Mouse (Mus musculus): ENCODE measurements at regions not wholly inside any gene's neighbourhood (a gene's known extent, or its start where the extent isn't known, plus 50 kb on each side); places are given as distances from the start of the nearest gene placed in this dataset.

DNA sequence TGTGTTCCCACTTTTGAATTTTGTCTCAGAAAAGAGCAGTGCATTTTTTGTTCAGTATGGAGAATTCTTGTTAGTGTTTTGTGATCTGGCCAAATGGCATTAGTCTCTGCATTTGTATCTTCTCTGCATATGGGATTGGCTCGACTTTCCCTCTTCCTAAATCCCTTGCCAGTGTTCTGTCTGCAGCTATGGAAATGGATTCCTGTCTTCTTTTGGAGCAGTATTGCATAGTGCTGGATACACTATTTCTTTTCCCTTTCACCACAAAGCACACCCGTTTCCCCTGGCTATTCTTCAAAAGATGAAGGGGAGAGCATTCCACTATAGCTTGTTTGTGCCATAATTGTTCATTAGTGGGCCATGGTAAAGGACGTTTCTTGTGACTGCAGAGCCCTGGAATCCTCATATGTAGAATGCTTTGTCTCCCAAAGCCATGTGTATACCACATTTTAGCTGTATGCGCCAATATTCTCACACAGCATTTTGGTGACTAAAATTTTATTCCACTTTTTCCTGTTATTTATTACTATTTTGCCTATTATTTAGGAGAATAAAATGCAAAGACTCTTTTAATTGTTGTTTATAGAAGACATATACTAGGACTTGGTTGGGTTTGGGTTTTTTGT, 197.8 kb downstream of the Hs3st1 start:
- no peak for DNase-seq (ENCODE audit: extremely low spot score in 1 of 2, low spot score in 2 of 2)
- intact Hi-C loops (cut with DNase I) = no loop called here

DNA sequence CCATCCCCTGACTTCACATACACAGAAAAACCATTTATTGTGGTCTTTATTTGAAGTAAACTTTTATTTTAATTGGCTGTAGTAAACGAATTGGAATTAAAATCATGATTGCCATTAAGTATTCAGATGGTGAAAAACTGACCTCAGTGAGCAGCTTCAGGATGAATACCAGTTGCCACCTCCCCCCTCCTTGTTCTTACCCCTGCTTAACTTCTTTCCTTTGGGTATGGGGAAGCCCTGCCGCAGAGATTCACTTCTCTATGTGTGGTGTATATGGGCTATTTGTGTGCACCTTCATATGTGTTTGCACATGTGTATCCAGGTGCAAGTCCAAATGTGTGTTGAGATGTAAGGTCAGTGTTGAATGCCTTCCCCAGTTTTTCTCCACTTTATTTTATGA, 218.2 kb downstream of the Hs3st1 start:
- intact Hi-C loops (cut with DNase I) = no loop called here

DNA sequence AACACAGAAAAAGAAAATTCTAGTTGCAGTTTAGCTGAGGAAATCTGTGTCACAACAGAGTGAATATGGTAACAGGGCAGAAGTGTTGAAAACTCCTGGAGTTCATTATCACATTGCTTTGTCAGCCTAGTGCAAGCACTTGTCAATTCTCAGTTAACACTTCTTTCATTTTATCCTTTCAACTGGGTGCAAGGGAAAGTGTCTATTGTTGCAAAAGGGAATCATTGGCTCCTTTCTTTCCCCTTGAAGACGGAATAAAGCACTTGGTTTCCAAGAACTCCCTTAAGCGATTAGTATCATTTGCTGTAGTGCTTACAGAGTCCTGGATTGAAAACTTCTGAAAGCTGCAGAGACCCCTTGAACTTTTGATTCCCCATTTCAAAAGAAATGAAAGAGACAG, 218.9 kb downstream of the Hs3st1 start:
- intact Hi-C loops (cut with DNase I) = no loop called here
- DNase-seq (ENCODE audit: extremely low spot score in 1 of 2, low spot score in 2 of 2) = no peak

More for the DNA sequence above, 218.2 kb downstream of the Hs3st1 start:
- DNase-seq (ENCODE audit: extremely low spot score in 1 of 2, low spot score in 2 of 2) = no peak

DNA sequence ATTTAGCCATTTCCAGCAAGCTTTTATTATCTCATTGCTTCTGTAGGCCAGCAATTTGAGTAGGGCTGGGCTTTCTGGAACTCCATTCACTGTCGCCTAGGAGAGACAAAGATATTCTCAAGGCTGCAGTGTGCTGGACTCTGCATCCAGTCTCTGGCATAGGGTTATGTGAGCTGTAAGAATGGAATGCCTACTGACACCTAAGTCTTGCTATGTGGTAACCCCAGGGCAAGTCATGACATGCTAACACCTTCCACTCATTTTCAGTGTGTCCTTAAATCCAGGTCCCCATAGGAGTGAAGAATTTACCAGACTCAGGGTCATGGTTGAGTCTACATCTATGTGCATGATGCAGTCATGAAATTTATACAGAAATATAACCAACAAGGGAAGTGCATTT, 245.0 kb downstream of the Hs3st1 start:
- DNase-seq (ENCODE audit: extremely low spot score in 1 of 2, low spot score in 2 of 2) = no peak
- intact Hi-C loops (cut with DNase I) = no loop called here

DNA sequence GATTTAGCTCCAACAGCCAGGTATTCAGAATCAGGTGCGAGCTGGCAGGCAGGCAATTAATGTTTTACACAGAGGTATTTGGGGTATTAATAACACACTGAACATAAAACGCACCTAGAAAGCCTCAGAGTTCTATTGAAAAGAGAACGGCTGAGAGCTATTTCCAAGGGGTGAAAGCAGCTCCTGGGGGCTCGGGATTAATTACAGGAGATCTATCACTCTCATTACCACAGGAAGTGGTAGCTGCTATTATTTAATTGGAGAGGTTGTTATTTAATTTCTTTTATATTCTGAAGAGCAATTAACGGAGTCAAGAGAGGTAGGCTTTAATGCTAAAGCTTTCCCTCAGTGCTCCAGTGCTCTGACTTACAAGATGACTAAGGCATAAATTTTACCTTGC, 272.5 kb downstream of the Hs3st1 start:
- intact Hi-C loops (cut with DNase I) = no loop called here

DNA sequence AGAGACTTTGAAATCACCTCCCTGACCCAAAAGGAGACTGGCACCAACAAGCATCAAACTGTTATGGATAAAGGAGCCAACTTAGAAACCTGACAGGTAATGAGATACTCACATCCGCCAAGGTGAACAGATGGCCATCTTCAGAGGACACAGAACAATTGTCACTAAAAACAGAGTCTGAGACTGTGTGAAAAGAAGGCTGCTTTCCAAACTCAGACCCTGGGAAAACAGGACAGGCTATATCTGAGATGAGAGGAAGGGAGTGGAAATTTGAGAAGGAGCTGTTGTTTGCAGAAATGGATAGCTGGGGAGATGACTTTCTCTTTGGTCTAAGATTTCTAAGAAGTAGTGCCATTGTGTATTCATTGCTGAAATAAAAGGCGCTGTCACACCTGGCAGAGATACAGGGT, 297.2 kb downstream of the Hs3st1 start:
- no peak for DNase-seq (ENCODE audit: extremely low spot score in 1 of 2, low spot score in 2 of 2)
- intact Hi-C loops (cut with DNase I) = no loop called here

More for the DNA sequence above, 272.5 kb downstream of the Hs3st1 start:
- DNase-seq (ENCODE audit: extremely low spot score in 1 of 2, low spot score in 2 of 2) = no peak

DNA sequence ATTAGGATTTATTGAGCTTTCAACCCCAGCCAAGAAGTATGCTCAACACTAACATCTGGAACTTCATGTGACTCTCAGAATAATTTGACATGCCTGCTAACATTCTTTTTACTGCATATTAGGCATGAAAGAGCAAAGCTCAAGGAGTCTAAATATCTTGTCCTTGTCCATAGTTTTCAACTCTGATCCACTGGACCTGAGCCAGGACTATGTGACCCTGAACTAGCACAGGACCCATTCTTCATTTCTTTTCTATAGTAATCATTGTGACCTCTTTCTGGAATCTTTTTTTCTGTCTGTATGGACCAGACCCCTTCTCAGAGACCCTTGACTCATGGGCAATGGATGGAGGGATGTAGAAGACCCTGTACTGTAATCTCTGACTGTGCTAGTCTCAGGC, 301.6 kb downstream of the Hs3st1 start:
- intact Hi-C loops (cut with DNase I) = no loop called here
- DNase-seq (ENCODE audit: extremely low spot score in 1 of 2, low spot score in 2 of 2) = no peak

DNA sequence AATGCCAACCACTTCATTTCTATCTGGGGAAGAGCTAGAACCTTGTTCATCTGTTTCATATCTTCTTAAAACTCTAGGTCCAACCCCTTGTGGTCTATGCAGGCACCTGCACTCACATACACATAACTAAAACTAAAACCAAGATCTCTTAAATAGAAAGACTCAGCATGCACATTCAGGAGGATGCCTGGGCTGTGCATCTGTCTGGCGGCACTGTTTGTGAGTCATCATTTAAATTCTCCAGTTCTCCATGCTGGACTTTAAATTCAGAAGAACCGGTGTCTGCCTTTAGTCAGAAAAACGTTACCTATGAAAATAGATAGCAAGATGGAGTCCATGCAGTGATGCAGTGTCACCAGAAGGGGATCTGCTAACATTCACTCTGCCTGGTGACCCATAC, 314.5 kb downstream of the Hs3st1 start:
- intact Hi-C loops (cut with DNase I) = no loop called here
- DNase-seq (ENCODE audit: extremely low spot score in 1 of 2, low spot score in 2 of 2) = no peak

DNA sequence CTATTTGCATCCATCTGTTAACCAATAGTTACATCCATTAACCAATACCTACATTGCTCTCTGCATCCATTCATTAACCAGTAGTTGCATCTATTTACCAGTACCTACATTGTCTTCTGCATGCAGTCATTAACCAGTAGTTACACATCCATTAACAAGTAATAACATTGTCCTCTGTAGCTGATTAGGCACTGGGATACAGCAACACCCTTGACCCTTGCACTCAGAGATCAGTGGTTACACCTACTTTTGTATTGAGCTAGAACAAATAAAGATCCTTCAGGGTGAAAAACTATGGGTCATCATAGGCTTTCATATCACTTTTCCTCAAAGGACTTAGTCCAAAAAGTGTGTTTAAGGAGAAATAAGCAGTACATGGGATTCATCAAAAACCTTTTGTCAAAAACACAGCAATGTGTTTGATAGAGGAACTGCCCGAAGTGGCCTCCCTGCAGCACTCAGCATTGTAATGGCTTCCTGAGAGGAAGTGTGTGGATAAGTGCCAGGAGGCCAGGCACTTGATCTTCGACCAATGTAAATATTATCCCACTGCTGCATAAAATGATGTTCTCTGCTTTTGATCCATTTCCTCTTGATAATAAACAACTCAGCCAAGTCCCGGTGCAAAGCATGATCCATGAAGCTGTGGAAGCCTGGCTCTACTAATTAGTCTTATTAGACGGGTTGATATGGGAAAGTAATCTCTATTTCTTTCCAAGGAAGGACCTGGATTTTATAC, 317.6 kb downstream of the Hs3st1 start:
- intact Hi-C loops (cut with DNase I) = no loop called here
- DNase-seq (ENCODE audit: extremely low spot score in 1 of 2, low spot score in 2 of 2) = peak in 1 of 2 experiments; percentile 82

DNA sequence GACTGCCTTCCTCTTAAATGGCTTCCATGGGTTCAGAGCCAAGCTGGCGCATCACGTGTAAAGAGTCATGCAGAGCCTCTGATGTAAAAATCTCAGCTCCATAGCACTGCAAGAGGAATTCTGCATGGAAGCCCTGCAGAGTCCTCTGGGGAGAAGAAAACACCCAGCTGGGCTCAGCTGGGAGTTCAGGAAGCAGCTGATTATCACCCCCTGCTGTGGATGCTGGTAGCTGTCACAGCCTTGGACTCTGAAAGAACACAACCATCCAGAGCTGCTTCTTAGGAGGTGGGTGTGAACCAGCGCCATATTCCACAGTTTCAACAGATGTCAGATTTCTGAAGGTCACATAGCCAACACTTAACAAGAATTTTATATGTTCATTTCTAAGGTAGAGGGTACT, 329.2 kb downstream of the Hs3st1 start:
- intact Hi-C loops (cut with DNase I) = no loop called here
- DNase-seq (ENCODE audit: extremely low spot score in 1 of 2, low spot score in 2 of 2) = peak in 1 of 2 experiments; percentile 34

DNA sequence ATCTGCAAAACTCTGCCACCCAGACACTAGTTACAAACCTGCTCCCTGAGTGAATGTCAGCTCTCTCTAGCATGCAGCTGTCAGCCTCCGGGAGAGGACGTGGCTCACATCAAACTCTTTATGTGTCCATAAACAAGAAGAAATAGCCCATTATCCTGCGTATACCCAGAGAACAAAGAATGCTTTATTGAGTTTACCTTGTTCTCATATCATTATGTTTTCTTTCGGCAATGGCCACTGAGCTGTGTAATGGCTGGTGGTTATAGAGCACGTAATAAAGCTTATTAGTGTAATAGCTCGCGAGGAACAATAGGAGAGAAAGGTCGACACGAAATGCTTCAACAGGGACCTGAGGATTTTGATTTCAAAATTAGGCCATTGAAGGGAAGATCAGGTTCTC, 331.6 kb downstream of the Hs3st1 start:
- intact Hi-C loops (cut with DNase I) = no loop called here
- DNase-seq (ENCODE audit: extremely low spot score in 1 of 2, low spot score in 2 of 2) = no peak

DNA sequence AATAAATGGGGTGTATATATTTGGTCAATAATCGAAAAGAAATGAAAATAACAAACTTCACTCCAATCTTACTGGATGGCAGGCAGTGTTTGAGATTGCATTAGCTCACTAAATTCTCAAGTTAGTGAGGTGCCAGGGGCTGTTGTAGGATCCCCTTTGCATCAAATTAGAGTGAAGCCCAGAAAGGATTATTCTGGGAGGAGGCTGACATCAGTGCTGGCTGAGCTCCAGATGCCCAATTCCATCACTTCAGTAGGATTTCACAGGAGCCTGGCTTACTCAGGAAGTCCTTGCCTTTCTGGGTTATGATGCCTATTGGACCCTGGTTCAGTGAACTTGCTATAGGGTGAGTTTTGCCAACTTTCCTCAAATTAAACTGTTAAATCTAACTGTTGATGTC, 336.5 kb downstream of the Hs3st1 start:
- intact Hi-C loops (cut with DNase I) = no loop called here

DNA sequence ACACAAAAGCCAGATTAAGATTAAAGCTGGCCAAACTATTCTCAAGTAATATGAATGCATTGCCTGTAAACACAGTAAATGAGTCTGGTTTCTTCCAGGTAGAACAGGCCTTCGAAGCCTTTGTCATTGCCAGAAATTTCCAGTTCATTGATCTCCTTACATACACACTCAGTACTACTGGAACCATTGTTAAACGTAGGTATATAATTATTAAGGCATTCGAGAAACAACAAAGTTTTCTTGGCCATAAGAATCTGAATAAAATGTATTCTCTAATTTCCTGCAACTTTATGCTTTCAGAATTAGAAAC, 337.5 kb downstream of the Hs3st1 start:
- no peak for DNase-seq (ENCODE audit: extremely low spot score in 1 of 2, low spot score in 2 of 2)
- intact Hi-C loops (cut with DNase I) = no loop called here

More for the DNA sequence above, 336.5 kb downstream of the Hs3st1 start:
- DNase-seq (ENCODE audit: extremely low spot score in 1 of 2, low spot score in 2 of 2) = no peak

DNA sequence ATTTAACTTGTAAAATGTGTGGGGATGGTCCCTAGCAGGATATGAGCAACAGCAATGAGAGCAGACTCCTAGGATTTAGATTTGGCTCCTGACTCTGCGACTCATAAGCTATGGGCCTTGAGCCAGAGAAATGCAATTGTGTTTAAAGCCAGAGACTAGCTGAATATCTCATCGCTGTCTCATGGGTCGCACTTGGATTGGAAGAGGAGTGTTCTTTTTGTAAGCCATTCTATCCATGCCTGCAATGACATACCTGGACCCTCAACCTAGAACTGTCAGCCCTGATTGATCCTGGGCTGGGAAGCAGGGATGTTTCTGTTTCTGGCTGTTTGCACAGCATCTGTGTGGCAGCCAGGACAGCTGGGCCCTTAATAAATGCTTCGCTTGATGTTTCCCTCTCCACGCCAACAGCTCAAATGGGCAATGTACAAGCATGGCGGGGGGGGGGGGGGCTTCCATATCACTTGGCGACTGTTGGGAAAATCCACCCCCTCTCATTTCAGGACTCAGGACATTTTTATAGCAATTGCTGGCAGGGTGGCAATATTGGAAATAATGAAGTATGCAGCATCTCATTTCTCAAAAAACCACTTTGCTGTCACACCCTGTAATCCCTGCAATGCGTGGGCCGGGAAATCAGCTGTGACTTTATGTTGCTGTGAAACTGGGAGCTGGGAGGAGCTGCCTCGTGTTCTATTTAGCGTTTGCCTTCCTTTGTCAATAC, 338.0 kb downstream of the Hs3st1 start:
- intact Hi-C loops (cut with DNase I) = no loop called here
- DNase-seq (ENCODE audit: extremely low spot score in 1 of 2, low spot score in 2 of 2) = peak; percentile 23 to 40

DNA sequence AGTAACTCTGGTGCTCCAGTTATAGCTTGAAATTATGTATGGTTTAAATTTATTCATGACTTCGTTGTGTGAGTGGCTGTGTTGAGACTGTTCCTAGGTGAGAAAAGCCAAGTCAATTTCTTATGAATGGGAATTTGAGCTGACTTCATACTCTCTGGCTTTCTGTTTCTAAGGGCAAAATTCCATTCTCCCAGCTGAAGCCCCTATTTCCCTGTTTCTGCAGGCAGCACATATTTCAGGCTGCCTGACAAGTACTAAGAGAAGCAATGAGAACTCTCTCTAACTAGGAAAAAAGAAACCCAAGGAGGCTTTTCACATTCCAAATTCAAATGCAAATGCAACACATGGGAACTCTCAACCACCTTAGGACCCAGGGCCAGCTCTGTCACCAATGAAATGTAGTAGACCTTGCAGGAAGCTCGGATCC, 338.7 kb downstream of the Hs3st1 start:
- DNase-seq (ENCODE audit: extremely low spot score in 1 of 2, low spot score in 2 of 2) = no peak
- intact Hi-C loops (cut with DNase I) = no loop called here

DNA sequence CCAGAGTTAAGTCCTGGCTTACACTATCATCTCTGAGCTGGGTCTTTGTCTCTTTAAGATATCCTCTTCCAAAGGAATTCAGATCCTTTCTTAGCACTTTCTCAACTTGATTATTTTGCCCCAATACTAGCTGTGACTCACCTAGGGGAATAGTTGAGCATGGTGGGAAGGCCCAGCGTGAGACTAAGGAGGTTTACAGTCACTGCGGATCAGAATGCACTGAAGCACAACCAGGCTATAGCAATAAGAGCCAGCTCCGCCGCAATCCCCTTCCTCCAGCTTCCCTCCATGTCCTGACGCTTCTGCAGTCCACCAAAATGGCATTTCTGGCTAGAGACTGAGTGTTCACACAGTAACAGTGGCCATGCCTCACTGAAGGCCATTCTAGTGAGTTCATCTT, 342.5 kb downstream of the Hs3st1 start:
- intact Hi-C loops (cut with DNase I) = no loop called here
- no peak for DNase-seq (ENCODE audit: extremely low spot score in 1 of 2, low spot score in 2 of 2)

DNA sequence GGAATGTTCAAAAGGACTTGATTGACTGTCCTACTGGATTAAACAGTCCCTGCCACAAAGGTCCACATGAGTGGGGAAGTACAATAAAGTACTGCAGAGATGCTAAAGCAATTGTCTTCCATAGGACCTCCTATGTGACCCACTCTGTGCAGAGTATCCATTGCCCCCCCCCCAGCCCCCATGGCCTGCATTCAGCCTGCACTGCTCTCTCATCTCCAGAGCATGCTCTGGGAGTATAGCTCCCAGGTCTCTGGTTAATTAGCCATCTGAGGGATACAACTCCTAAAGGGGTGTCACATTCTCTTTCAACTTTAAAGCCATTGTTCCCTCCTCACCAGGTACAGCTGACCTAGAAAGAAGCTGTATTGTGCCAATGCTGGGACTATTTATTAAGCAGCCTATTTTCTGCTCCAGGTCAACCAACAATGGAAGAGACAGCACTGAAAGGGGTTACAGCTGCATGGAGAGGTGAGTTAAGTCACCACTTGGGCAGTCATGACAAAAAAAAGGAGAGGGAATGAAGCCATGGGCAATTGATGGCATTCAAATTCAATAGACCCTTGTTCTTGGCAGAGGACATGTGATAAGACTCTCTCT, 364.8 kb downstream of the Hs3st1 start:
- DNase-seq (ENCODE audit: extremely low spot score in 1 of 2, low spot score in 2 of 2) = no peak

DNA sequence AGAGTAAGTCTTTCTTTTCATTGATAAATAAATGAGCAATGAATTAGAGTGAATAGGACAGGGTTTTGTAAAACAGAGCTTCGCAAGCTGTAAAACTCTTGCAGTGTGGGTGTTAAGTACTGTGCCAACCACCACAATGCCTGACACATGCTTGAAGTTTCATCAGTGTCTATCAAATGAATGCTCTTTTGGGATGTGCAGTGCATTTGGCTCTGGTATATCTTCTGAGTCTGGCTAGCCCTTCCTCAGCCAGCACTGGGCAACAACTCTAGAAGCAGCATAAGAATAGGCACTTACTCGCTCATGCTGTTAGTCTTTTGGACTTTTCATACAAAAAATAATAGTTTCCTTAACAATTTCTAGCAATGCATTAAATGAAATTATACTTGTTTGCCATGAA, 370.9 kb downstream of the Hs3st1 start:
- no peak for DNase-seq (ENCODE audit: extremely low spot score in 1 of 2, low spot score in 2 of 2)
- intact Hi-C loops (cut with DNase I) = no loop called here

More for the DNA sequence above, 364.8 kb downstream of the Hs3st1 start:
- intact Hi-C loops (cut with DNase I) = no loop called here

DNA sequence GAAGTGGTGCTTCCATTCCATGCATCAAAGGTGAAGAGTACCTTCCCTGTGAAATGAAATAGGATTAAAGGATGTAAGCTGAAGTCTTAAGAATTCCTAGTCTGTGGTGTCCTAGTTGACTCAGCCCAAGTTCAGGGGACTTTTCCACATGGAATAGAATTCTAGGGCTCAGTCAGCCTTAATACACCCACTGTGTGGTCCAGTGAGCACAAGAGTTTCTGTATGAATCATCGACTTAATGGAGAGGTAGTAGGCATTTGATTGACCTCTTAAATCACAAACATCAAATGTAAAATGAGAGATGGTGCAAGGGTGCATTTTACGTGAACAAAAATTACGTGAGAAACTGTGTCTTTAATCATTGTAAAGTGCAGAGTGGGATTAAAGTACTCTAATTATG, 381.1 kb downstream of the Hs3st1 start:
- intact Hi-C loops (cut with DNase I) = no loop called here

DNA sequence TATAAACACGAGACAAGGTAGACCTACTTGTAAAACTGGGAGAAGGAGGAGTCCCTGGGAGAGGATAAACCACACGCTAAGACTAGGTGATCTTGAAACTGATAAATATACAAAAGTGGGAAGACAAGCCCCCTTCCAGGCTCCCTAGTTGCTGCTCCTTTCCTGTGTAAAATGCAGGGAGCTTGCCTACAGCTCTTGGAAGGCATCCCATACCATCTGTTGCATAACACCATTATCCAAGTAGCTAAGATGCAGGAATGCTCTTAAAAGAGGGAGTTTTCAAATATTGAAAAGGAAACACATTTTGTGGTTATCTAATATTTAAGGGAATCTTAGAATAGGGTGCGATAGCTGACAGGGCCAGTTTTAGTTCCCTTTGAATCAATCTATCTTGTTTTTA, 406.6 kb downstream of the Hs3st1 start:
- intact Hi-C loops (cut with DNase I) = no loop called here

More for the DNA sequence above, 381.1 kb downstream of the Hs3st1 start:
- no peak for DNase-seq (ENCODE audit: extremely low spot score in 1 of 2, low spot score in 2 of 2)

More for the DNA sequence above, 406.6 kb downstream of the Hs3st1 start:
- DNase-seq (ENCODE audit: extremely low spot score in 1 of 2, low spot score in 2 of 2) = peak in 1 of 2 experiments; percentile 36
